Mouse (Mus musculus) left cerebral cortex, postnatal 14 days (tissue): Measurements from ENCODE around the gene Ppp2r2c. TPM values are rescaled to one million over a fixed set of nuclear protein-coding genes. Genes with fewer than 3 reads are reported as not detected.

Source experiments
- DNase-seq, 2 experiments: peaks; one replicate each; pipeline ENCODE4 v3.0.0; 2021 to 2022; ENCODE audit warnings: low spot score in 2 of 2, mixed read lengths in 1 of 2
- intact Hi-C: fragments of 180-260 bp; cut with DNase I; formaldehyde crosslinking; loops from one replicate; pipeline ENCODE4 v1.15.1; 2025
- total RNA-seq, 2 experiments: library from RNA; stranded (reverse); gene quantifications; 2 replicates each; pipeline ENCODE4 v1.2.3; 2021

The Ppp2r2c gene
- total RNA-seq, 2 experiments from 2014 or later, result 455 to 479 TPM

DNA sequence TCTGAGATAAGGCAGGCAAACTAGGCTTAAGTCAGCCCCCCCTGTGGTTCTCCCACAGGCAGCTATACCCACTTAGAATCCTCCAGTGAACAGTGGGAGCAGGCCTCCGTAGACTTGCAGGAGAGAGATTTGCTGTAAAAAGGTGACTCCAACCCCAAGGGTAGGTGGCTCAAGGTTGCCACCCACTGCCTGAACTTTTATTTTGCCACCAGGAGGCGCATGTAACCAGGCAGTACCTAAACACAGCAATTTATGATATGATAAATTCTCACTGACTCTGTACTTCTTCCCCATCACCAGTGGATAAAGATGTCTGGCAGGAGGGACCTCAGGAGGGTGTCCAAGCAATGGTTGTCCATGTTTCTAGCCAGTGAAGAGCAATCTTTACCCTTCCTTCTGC lies 82.6 kb downstream of the Ppp2r2c start:
- intact Hi-C loops, result no loop called here
- no peak for DNase-seq

DNA sequence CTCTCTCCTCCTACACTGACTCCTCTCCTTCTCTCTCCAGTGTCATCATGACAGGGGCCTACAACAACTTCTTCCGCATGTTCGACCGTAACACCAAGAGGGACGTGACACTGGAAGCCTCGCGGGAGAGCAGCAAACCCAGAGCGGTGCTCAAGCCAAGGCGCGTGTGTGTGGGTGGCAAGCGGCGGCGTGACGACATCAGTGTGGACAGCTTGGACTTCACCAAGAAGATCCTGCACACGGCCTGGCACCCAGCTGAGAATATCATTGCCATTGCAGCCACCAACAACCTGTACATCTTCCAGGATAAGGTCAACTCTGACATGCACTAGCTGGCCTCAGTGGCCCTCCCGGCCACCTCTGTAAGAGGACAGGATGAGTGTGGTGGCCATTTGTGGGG lies 84.0 kb downstream of the Ppp2r2c start:
- DNase-seq, result no peak
- intact Hi-C loops, result no loop called here

DNA sequence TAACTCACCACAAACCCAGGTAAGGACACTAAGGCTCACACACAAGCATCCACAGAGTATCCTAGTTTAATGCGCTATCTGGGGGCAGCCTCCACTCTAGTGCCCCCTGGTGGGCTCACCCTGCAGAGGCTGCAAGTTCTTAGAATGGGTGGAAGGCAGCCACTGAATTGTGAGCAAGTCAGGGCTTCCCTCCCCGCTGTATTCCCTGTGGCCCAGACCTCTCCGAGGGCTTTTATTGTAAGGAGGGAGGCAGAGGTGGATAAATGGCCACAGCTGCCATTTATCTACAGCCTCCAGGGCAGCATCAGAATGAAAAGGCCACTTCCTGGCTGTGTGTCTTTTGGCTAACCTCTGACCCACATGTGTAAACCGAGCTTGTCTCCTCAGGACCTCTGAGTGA lies 87.1 kb downstream of the Ppp2r2c start:
- peak in 1 of 2 experiments; percentile 45 for DNase-seq
- intact Hi-C loops, result loop anchor here (5.0 kb wide), 2 partner anchors 47 to 152 kb away; no protein-coding TSS in a partner anchor

DNA sequence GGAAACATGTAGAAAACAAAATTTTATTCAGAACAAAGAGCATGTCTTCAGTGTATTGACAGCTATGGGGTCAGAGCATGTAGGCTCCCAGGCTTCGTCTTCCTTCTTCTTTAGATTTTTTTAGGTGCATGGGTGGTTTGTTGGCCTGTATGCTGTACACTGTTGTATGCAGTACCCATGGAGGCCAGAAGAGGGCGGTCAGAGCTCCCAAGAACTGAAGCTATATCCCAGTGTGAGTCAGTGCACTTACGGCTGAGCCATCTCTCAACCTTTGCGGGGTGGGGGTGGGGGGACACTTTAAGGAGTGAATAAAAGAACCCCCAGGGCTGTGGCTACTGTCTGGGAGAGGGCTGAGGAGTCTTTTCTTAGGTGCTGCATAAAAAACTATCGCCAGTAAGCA lies 90.5 kb downstream of the Ppp2r2c start:
- intact Hi-C loops, result loop anchor here (5.0 kb wide), 2 partner anchors 43 to 148 kb away; no protein-coding TSS in a partner anchor
- DNase-seq, result peak; percentile 87 to 94

DNA sequence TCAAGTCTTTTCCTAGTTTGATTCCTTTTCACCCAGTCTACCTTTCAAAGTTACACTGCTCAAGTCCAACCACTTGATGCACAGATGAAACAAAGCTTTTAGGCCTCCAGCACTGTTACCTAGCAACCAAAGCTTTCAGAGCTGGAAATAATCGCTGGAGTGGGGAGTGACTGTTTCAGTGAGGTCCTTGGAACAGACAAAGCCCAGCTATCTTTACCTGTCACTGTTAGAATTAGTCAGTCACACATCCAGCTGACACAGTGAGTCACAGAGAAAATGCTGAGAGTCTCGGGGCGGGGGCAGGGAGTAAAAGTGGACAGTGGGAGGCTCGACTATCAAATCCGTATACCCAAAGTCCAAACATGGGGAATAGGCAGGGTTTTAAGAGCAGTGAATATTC lies 92.2 kb downstream of the Ppp2r2c start:
- intact Hi-C loops, result no loop called here
- peak; percentile 52 to 78 for DNase-seq

DNA sequence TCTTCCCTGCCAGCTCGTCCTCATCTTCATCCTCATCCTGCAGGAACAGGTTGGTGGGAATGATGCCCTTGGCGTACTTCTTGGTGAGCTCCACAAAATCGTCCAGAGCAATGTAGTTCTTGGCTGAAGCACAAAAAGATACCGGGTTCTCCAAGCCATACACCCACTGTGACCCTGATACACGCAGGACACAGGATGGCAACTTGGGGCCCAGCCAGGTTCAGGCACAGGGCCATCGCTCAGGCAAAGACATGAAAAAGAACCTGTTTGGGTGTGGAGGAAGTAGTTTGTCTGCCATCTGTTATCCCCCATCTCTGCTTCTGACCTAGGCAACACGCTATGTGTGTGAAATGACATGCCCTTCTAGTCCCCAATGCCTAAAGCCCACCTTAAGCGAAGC lies 103.3 kb downstream of the Ppp2r2c start:
- DNase-seq, result no peak
- intact Hi-C loops, result no loop called here

DNA sequence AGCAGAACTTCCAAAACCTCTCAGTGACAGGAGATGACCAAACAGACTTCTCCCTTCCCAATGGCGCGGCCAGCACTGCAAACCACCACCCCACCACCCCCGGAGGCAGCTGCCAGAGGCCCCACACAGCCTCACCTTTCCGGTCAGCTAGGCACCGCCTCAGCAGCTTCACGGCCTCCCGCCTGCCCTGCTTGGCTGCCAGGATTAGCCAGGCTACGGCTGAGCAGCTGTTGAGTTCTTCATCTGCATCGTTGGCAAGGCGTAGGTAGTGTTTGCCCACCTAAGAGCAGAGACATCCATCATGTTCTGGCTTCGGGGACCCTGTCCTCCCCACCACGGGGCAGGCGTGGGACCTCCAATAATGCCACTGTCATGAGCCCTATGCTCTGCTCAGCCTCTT lies 107.0 kb downstream of the Ppp2r2c start:
- DNase-seq, result no peak
- intact Hi-C loops, result no loop called here

DNA sequence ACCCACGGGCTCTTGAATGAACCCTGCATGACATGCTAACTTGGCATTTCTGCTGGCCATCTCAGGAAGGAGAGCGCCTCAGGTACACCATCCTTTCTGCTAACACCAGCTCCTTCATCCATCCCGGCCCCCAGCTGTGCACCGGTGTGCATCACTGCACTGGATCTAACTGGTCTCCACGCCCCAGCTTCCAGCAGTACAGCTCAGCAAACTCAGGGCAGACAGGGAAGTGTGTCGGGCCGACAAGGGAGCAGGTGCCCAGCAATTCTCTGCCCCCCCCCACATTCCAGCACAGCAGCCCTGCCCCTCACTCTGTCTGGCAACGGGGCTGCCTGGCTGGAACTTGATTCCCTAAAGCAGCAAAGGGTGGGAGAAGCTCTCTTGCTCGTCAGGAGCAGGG lies 109.5 kb downstream of the Ppp2r2c start:
- intact Hi-C loops, result no loop called here

DNA sequence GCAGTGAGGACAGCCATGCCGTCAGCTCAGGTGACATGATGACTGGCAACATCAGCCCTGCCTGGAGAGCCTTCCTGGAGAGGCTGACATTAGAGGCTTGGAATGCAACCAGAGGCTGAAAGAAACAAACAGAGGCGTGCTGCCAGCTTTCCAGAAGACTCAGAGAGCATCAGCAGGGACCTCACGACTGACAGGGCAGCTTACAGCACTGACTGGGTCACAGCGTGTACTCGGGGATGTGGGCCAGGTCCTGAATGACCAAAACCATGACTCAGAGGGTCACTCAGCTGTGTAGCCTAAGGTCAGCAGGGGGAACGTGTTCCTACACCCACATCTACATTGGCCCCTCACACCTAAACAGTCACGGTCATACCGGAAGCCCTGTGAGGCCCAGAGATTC lies 110.7 kb downstream of the Ppp2r2c start:
- no peak for DNase-seq
- intact Hi-C loops, result no loop called here

More for the DNA sequence above, 109.5 kb downstream of the Ppp2r2c start:
- DNase-seq, result no peak

DNA sequence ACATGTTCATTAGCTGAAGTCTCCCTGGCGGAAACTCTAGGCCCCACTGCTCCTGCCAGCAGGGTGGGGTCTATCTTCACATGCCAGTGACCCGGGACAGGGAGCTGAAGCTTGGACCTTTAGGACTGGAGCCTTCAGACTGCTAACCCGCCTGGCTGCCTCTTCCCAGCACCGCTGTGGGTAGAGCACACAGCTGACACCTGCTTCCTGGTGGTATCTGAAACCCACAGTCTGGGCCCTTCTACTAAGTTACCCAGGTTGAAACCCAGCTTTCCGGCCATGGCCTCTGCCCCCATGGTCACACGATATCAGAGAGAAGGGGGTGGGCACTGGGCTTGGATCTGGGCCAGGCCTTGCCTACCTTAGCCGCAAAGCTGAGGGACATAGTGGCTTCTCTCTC lies 111.3 kb downstream of the Ppp2r2c start:
- DNase-seq, result no peak
- intact Hi-C loops, result no loop called here

DNA sequence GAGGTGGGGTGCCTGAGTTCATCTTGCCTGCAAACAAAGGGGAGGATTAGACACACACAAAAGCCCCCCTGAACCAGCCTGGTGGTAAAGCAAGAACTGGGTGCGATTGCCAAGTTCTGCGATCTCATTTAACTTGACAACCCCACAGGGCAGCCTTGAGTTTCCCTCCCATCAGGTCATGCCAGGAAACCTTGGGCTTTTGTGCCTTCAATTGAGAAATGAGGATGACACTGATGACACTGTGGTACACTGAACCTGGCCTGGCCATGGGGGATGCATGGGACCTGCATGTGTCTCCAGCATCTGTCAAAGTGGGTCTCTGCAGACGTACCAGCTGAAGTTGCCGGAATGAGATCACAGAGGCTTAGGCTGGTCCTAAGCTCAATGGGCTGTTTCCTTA lies 114.0 kb downstream of the Ppp2r2c start:
- intact Hi-C loops, result no loop called here
- no peak for DNase-seq

DNA sequence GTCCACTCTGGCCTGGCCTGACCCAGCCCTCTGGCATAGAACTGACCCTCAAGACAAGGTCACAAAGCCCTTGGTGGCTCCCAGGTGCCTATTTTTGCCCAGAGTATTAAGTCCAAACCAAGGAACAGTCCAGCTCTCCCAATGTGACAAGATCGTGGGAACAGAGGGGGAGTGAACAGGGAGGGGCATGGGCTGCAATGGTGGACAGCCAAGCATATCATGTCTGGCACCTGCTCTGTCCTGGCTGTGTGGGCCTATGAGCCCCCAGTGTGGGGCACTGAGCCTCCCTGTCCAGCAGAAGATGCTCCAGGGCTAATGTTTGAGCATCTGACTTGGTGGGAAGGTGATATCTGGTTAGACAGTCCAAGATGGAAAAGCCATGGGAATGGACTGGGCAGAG lies 118.3 kb downstream of the Ppp2r2c start:
- DNase-seq, result no peak
- intact Hi-C loops, result no loop called here

DNA sequence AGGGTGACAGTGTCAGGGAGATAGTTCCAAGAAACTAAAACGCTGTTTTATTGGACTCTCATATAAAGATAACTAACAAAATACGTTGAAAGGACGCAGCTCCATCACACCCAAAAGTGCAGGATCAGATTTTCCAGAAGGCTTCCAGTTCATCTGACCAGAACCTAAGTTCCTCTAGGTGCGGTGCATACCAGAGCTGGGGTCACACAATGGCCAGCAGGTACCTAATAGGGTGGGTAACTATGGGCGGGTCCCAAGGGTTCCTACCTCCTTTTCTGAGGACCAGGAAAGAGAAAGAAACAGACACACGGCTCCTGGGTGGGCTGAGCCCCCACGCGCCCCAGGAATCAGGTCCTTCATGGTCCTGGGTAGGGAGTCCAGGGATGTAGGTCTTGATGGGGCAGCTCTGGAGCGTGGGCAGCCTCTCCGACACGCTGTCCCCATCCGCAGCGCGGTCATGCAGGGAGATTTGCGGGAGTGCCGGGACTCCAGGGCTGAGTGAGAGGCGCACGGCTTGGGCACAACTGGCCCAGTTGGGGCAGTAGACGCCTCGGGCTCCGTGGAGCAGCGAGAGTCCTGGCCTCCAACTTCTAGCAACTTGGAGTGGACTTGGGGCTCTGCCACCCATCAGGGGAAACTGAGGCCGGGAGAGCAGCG lies 119.9 kb downstream of the Ppp2r2c start:
- DNase-seq, result no peak
- intact Hi-C loops, result no loop called here

DNA sequence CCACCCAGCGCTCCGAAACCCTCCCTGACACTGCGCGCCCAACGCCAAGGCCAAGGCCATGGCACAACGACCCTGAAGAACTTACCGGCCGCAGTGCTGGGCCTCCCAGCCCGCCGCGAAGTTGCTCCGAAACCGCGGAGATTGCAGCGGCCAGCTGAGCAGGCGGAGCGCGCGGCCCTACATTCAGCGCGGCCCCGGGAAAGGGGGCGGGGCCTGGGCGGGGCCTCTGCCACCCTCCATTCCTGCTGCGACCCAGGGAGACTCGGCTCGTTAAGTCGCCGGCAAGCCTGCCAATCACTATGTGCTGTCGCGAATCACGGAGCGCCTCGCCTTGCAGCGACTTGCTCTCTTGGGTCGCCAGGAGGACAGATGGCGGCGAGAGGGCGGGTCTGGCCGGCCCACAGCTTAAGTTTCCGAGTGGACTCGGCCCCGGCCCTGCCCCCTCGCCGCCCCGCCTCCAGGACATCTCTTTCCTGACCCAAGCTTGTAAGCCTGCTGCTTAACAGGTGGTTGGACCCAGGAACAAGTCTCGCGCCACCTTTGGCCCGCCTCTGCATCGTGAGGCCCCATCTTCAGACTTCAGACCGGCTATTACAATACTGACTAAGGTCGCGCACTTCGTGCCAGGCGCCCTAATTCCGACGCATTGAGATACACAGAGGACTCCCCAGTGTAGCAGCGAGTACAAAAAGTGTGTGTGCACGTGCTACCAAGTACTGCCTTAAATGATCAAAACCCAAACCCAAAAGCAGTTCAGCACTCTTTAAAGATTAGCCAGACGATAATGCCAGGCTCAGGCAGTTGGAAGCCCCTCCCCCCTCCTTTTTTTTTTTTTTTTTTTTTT lies 120.7 kb downstream of the Ppp2r2c start, which contains the start of gene Wfs1:
Gene Wfs1 (minus strand): TSS at position 425 of the 844 bp plus-strand sequence.
- peak; percentile 97 to 98 for DNase-seq
- intact Hi-C loops, result no loop called here

DNA sequence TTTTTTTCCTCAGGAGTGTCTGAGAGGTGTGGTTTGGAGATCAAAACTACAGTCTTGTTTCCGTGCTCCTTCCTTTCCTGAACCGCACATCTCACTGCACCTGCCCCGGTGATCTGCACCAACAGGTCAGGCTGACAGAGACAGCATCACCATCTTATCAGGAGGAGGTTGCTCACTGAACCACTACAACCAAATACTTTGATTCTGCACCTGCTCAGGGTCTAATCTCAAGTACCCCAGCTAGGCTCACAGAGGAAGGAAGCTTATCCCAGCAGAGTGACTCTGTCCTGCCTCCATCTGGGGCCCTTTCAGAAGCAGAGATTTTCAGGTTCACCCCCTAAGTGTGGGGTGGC lies 121.3 kb downstream of the Ppp2r2c start:
- DNase-seq, result no peak
- intact Hi-C loops, result no loop called here

DNA sequence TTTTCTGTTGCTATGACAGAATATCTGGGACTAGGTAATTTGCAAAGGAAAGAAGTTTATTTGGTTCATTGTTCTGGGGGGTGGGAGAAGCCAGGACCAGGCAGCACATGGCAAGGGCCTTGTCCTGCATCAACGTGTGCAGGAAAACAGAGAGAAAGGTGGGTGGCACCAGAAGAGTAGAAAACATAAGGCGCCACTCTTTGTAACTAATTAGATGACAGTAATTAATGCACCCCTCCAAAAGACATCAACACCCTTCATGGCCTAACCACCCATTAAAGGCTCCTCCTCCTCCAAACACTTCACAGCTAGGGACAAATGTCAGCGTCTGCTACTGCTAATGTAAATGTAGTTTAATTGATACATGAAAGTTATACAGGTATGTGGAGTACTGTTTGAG lies 121.9 kb downstream of the Ppp2r2c start:
- intact Hi-C loops, result no loop called here
- DNase-seq, result no peak

DNA sequence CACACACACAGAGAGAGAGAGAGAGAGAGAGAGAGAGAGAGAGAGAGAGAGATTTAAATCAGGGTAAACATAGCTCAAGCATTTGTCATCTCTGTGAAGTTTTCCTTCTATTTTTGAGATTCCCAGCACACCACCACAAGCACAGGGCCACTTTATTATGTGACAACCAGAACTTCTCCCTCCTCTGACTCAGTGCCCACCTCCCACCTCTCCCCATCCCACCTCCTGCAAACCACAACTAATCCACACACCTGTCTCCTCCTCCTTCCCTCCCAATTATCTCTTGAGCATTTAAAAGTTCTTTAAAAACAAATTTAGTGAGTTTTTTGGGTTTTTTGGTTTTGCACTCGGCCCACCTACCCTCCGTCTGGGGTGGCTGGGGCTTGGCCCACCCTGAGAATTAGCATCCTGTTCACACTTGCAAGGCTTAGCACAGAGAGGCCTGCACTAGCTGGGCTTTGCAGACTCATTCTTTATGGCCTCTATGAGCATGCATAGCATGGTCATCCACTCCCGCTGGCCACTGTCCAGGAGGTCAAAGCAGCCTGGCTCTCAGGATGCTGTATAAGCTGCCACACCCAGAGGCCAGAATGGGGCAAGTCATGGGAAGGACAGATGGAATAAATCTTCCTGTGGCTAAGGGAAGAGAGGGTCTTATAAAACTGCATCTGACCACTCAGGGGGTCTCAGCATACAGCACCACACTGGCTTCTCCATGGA lies 122.5 kb downstream of the Ppp2r2c start:
- intact Hi-C loops, result no loop called here

DNA sequence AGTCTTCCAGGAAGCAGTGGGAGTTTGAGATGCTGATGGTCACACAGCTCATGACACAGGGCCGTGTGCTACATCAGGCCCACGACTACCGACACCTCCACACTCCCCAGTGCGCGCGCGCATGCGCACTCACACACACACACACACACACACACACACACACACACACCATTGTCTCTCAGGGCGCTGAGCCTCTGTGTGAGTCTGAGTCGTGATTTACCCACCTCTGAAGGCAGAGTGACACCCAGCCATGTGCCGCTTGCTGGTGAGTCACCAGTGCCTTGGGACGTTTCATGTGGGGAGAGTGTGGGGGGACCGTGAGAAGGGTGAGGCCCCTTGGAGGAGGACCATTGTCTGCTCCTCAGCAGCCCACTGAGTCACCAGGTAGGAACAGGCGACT lies 128.1 kb downstream of the Ppp2r2c start:
- intact Hi-C loops, result no loop called here
- DNase-seq, result peak in 1 of 2 experiments; percentile 48

More for the DNA sequence above, 122.5 kb downstream of the Ppp2r2c start:
- DNase-seq, result no peak

DNA sequence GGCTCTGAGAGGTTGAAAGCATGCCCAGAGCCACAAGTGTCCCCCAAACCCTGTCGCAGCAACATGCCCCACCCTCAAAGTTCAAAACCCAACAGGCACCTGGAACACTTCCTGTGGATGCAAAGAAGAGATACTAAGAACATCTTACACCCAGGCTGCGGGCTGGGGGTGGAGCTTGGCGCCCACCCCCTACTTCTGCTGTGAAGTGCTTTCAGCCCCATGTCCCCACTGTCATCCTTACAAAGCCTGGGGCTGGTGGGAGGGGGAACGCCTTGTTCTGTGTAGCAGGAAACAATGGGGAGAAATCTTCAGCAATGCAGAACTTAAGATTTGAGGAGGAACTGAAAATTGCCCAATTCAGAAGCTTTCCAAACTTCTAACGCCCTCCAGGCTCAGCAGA lies 129.7 kb downstream of the Ppp2r2c start:
- peak; percentile 20 to 31 for DNase-seq
- intact Hi-C loops, result no loop called here

DNA sequence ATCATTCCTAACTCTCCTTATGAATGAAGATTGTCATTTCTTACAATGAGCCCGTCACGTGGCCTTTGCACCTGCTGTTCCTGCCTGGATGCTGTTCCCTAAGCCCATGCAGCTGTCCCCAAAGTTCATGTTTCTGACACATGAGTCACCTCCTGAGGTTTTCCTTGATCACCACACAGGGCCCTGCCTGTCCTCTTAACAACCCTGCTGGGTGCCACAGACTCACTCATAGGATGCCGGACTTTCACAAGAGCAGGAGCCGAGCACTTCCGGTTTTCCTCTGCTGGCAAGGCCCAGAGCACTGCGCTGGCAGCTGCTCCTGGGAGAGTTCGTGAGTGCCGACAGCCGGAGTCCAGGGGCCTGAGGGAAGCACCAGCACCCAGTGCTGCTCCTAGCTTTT lies 132.7 kb downstream of the Ppp2r2c start:
- no peak for DNase-seq
- intact Hi-C loops, result loop anchor here (5.0 kb wide), 2 partner anchors 44 to 164 kb away; no protein-coding TSS in a partner anchor
